8 mouse cellular contexts compared by ENCODE assay signal in the genomic region with DNA sequence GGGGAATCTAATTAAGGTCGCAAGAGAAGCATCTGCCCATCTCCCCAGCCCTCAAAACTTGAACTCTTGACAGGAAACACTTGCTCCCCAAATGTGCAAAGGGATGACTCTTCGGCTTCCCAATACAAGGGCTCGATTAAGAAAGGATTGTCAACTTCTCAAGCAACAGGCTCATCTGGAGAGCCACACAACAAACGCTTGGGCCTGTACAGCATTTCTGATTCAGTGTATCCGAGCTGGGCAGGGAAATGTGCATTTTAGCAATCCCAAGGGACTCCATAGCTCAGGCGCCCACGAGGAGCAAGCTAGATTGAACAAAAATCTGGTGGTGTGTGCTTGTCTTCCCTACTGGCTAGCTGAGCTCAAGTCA. TPM values are rescaled to one million over a fixed set of nuclear protein-coding genes. Genes with fewer than 3 reads are reported as not detected.
DNase-seq lines count a peak whose midpoint lies in the region; ATAC-seq and TF ChIP-seq lines count a peak whose summit lies in the region.

No protein-coding gene starts in this region.

- no peaks in the 10 kb centered on the region for H3K9me3 ChIP-seq in embryonic facial prominence, embryonic 10.5 days
- no peaks in the 10 kb centered on the region for H3K9me3 ChIP-seq in hindbrain, embryonic 16.5 days (ENCODE audit: control insufficient read depth, low read length)
- H3K9me3 ChIP-seq in midbrain, embryonic 15.5 days, result no peaks in the 10 kb centered on the region

- H3K4me2 ChIP-seq in hindbrain, embryonic 16.5 days (ENCODE audit: low read length), result peak overlapping the region; percentile 89
- peak overlapping the region; percentile 82 for H3K4me2 ChIP-seq in midbrain, embryonic 15.5 days

- peaks cover 43% of the 10 kb centered on the region for H3K36me3 ChIP-seq in embryonic facial prominence, embryonic 10.5 days (replicated peaks)
- H3K36me3 ChIP-seq in hindbrain, embryonic 16.5 days (ENCODE audit: control insufficient read depth, insufficient read depth, low read length), result peaks cover 11% of the 10 kb centered on the region
- 0 out of 2 replicates have a peak, but pooled peaks cover 5% of the 10 kb centered on the region for H3K36me3 ChIP-seq in midbrain, embryonic 15.5 days (replicated peaks)

- peaks cover 12% of the 10 kb centered on the region for H3K4me1 ChIP-seq in embryonic facial prominence, embryonic 10.5 days
- peaks cover 15% of the 10 kb centered on the region for H3K4me1 ChIP-seq in hindbrain, embryonic 16.5 days (ENCODE audit: control insufficient read depth, insufficient read depth, low read depth, low read length)
- H3K4me1 ChIP-seq in midbrain, embryonic 15.5 days, result peaks cover 22% of the 10 kb centered on the region

- H3K27ac ChIP-seq in layer of hippocampus, adult 2 months, result peak overlapping the region; percentile 97
- H3K27ac ChIP-seq in embryonic facial prominence, embryonic 10.5 days (replicated peaks), result peak overlapping the region; percentile 99
- peak overlapping the region; percentile 98 for H3K27ac ChIP-seq in hindbrain, embryonic 16.5 days (ENCODE audit: low read depth, low read length)
- peak overlapping the region; percentile 95 for H3K27ac ChIP-seq in midbrain, embryonic 15.5 days

- H3K9ac ChIP-seq in hindbrain, embryonic 16.5 days (ENCODE audit: low read depth, low read length), result peak overlapping the region; percentile 95
- H3K9ac ChIP-seq in midbrain, embryonic 15.5 days, result peak overlapping the region; percentile 85

- 6% methylated on average over 7 of the region's 7 CpGs for WGBS in embryonic facial prominence, embryonic 10.5 days
- WGBS in hindbrain, embryonic 16.5 days, result 5% methylated on average over 7 of the region's 7 CpGs
- WGBS in midbrain, embryonic 15.5 days, result 7% methylated on average over 7 of the region's 7 CpGs

- DNase-seq in layer of hippocampus, adult 2 months (ENCODE audit: low spot score in 2 of 2), result no peak
- DNase-seq in layer of hippocampus, postnatal 25 days (ENCODE audit: extremely low spot score in 1 of 2, low spot score in 1 of 2), result no peak
- DNase-seq in embryonic facial prominence, embryonic 10.5 days (ENCODE audit: low spot score), result no peak
- no peak for DNase-seq in c-Kit-positive CD71-positive TER-119-positive erythroid progenitor cells, embryonic 14.5 days (ENCODE audit: low spot score)
- DNase-seq in layer of hippocampus, adult 9-10 months (ENCODE audit: low spot score), result no peak
- DNase-seq in adrenal gland, adult 8-10 months, result no peak

- no peak for ATAC-seq in hindbrain, embryonic 16.5 days
- ATAC-seq in midbrain, embryonic 15.5 days (replicated peaks), result no peak

- no peaks in the 10 kb centered on the region for H3K27me3 ChIP-seq in embryonic facial prominence, embryonic 10.5 days (replicated peaks; ENCODE audit: low read depth, poor library complexity, severe bottlenecking)
- no peaks in the 10 kb centered on the region for H3K27me3 ChIP-seq in hindbrain, embryonic 16.5 days (replicated peaks; ENCODE audit: control insufficient read depth, insufficient read depth, low read length)
- H3K27me3 ChIP-seq in midbrain, embryonic 15.5 days (replicated peaks), result no peaks in the 10 kb centered on the region

- peak overlapping the region; percentile 67 for H3K4me3 ChIP-seq in layer of hippocampus, adult 2 months
- H3K4me3 ChIP-seq in embryonic facial prominence, embryonic 10.5 days, result peak overlapping the region; percentile 91
- peak overlapping the region; percentile 94 for H3K4me3 ChIP-seq in hindbrain, embryonic 16.5 days (ENCODE audit: low read length)
- H3K4me3 ChIP-seq in midbrain, embryonic 15.5 days, result peak overlapping the region; percentile 79

- TF ChIP-seq CTCF in layer of hippocampus, adult 2 months (conservative IDR thresholded peaks at IDR 0.05), result no peak

RNA-seq across cellular contexts. Expression of a gene that starts 26.2 kb away (rescaled TPM):
- 10 to 100 TPM; 71.0 to 72.3 TPM for total RNA-seq in layer of hippocampus, adult 2 months (2021)
- 10 to 100 TPM; 65.3 to 66.7 TPM for total RNA-seq in layer of hippocampus, postnatal 25 days (2021)
- polyA plus RNA-seq in embryonic facial prominence, embryonic 10.5 days (2016; fragmentation: Nextera tagmentation; extraction: Ambion mirVana), result 48.0 and 56.9 TPM in 2 replicates
- 102 and 109 TPM in 2 replicates for polyA plus RNA-seq in hindbrain, embryonic 16.5 days (2015; fragmentation: Nextera tagmentation; extraction: Ambion mirVana)
- 111 and 117 TPM in 2 replicates for polyA plus RNA-seq in midbrain, embryonic 15.5 days (2015; fragmentation: Nextera tagmentation; extraction: Ambion mirVana)
- total RNA-seq in adrenal gland, adult 8-10 months (2022), result 10 to 100 TPM; 38.1 to 62.3 (median 49.4) TPM

RNA-seq across cellular contexts. Expression of a gene that starts 26.5 kb away (rescaled TPM):
- 10 to 100 TPM; 41.8 to 42.2 TPM for total RNA-seq in layer of hippocampus, adult 2 months (2021)
- 10 to 100 TPM; 36.3 to 36.6 TPM for total RNA-seq in layer of hippocampus, postnatal 25 days (2021)
- polyA plus RNA-seq in embryonic facial prominence, embryonic 10.5 days (2016; fragmentation: Nextera tagmentation; extraction: Ambion mirVana), result 196 and 197 TPM in 2 replicates
- polyA plus RNA-seq in hindbrain, embryonic 16.5 days (2015; fragmentation: Nextera tagmentation; extraction: Ambion mirVana), result 72.9 and 75.7 TPM in 2 replicates
- polyA plus RNA-seq in midbrain, embryonic 15.5 days (2015; fragmentation: Nextera tagmentation; extraction: Ambion mirVana), result 79.4 and 83.9 TPM in 2 replicates
- total RNA-seq in adrenal gland, adult 8-10 months (2022), result 10 to 100 TPM; 70.1 to 87.9 (median 80.8) TPM

RNA-seq across cellular contexts. Expression of a gene that starts 30.8 kb away (rescaled TPM):
- 10 to 100 TPM; 79.5 to 82.0 TPM for total RNA-seq in layer of hippocampus, adult 2 months (2021)
- 10 to 100 TPM; 75.1 to 82.4 TPM for total RNA-seq in layer of hippocampus, postnatal 25 days (2021)
- polyA plus RNA-seq in embryonic facial prominence, embryonic 10.5 days (2016; fragmentation: Nextera tagmentation; extraction: Ambion mirVana), result 44.0 and 49.6 TPM in 2 replicates
- 49.7 and 57.8 TPM in 2 replicates for polyA plus RNA-seq in hindbrain, embryonic 16.5 days (2015; fragmentation: Nextera tagmentation; extraction: Ambion mirVana)
- polyA plus RNA-seq in midbrain, embryonic 15.5 days (2015; fragmentation: Nextera tagmentation; extraction: Ambion mirVana), result 68.7 TPM in 2 replicates
- 10 to 100 TPM; 38.1 to 63.0 (median 49.3) TPM for total RNA-seq in adrenal gland, adult 8-10 months (2022)
